Mouse (Mus musculus) adrenal gland, adult 2 months (tissue): Measurements from ENCODE around the gene Avpr1a. TPM values are rescaled to one million over a fixed set of nuclear protein-coding genes. Genes with fewer than 3 reads are reported as not detected.

ENCODE experiments used
- DNase-seq: peaks from one replicate; pipeline ENCODE4 v3.0.0; 2021
- long read RNA-seq: library from polyadenylated mRNA; stranded (forward); transcript quantifications from one replicate; pipeline ENCODE4 v2.0.0, GENCODE M21; 2021
- polyA plus RNA-seq: library from polyadenylated mRNA; depleted of rRNA; stranded (reverse); fragments of >200 nt; gene quantifications from 2 replicates; pipeline ENCODE4 v1.2.3, GENCODE M21; 2012; rRNA removed
- total RNA-seq, 2 experiments: library from RNA; stranded (reverse); gene quantifications; 2 replicates each; pipeline ENCODE4 v1.2.3; 2021

Gene Avpr1a
- total RNA-seq (1 to 10 TPM; 1.7 to 3.3 TPM), polyA plus RNA-seq (1.4 and 2.7 TPM in 2 replicates)
- long read RNA-seq = 0 reads

DNA sequence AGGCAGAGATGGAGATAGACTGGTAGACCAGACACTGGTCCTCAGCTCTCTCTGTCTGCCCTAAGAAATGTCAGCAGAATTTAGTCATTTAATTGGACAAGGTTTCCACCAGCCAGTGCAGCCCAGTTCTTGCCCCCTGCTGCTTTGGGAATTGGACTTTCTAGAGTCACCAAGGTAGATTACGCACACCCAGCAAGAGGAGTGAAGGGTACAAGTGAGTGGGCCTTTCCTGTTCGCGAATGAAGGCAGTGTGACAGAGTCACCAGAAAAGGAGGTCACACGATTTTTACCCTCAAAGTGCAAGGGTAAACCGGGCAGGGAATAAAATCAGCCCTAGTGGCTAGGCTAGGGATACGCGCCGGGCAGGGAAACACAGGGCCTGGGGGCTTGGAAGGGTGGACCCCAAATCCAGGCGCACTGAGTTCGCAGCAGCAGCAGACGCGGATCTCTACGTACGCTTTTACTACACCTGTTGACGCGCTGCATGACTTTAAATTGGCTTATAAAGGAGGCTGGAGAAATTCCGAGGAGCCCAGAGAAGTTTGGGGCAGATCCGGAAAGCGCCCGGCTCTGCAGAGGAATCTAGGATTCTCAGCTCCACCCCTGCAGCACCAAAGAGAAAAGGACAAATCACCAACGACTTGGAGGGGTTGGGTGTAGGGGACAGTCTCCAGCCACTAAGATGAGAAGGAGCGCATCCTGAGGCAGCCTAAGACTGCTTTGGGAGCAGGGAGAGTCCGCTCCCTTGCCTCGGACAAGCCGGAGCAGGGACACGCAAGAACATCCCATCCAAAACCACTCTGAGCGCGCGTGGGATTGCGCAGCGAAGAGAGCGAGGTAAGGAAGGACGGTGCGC, at the start of gene Avpr1a:
TSS of gene Avpr1a (plus strand) at position 639 of the 856 bp plus-strand sequence.
- peak; percentile 16 for DNase-seq

DNA sequence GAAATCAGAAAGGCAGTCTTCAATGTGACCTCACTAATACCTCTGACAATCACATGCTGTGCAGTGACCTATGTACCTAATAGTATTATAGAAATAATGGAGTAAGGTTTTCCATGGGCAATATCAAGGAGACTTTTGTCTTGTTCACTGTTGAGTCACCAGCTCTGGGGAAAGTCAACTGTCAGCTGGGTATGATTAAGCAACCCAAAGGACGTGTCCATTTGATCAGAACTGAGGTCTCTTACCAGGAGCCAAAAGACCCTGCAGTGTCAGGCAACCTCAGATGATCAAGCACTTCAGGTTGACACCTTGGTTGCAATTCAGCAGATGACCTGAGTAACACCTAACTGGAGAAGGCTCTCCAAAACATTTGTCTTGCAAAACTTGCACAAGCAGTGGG, 46.0 kb upstream of the Avpr1a start:
- peak; percentile 11 for DNase-seq

DNA sequence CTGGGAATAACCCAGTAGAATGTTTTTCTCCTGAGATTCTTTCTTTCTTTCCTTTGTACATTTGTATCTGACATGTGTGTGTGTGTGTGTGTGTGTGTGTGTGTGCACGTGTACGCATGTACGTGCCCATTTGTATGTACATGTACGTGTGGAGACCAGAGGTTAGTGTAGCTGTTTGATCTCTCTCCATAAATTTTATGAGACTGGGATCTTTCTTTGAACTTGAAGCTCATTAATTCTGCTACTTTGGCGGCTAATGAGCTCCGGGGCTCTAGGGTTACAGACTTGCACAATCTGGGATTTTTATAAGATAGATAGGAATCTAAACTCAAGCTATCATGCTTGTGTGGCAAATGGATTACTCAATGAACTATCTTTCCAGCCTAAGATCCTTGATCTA, 42.0 kb upstream of the Avpr1a start:
- DNase-seq = no peak

DNA sequence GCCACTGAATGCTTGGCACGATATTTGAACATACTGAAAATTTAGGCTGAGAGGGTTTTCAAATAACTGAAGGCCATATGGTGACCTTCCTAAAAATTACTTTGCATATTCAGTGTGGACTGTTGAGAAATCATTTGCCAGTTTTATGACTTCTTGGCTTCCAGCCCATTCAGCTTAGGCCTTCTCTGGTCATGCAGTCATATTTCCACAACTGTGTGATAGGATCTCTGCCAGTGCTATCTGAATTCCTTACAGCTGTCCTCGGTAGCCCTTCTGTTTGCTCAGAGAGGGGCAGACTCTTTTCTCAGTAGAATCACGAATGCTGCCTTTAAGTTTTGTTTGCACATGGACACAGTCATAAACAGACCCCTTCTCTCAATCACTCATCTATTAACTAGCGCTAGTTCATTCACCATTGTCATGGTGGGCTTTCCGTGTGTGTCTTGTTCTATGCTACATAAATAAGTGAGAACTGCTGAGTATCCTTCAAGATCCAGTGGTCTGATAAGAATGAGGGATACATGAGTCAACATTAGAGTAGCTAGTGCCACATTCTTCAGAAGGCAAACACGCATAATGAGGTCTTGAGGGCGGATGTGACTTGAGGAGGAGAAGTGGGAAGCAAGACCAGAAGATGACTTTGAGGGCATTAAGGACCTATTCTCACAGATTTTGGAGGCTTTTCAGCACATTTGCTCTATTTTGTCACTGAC, 39.4 kb upstream of the Avpr1a start:
- DNase-seq = peak; percentile 52

DNA sequence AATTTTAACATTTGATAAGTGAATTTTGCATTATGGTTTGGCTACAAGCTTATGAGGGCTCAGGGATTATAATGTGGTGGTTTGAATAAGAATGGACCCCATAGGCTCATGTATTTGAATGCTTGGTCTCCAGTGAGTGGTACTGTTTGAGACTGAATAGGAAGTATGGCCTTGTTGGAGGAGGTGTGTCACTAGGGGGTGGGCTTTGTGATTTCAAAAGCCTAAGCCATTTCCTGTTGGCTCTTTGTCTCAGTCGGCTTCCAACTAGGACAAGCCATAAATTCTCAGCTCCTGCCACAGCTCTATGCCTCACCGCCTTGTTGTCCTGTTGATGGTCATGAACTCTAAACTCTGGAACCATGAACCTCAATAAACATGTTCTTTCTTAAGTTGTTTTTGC, 37.5 kb upstream of the Avpr1a start:
- peak; percentile 19 for DNase-seq

DNA sequence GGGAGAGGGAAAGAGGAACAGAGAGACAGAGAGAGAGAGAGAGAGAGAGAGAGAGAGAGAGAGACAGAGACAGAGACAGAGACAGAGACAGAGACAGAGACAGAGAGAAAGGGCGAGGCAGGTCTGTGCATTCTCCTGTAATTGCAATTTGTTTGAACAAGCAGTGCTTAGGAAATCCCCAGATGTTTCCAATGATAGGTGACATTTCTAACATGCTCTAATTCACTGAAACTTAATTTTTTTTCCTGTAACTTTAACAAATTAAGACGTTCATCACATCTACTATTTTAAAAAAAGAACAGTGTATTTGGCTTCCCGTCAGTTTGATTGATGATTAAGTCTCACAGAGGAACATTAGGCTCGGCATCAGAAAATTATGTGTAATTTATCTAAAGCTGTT, 15.6 kb upstream of the Avpr1a start:
- DNase-seq = no peak

DNA sequence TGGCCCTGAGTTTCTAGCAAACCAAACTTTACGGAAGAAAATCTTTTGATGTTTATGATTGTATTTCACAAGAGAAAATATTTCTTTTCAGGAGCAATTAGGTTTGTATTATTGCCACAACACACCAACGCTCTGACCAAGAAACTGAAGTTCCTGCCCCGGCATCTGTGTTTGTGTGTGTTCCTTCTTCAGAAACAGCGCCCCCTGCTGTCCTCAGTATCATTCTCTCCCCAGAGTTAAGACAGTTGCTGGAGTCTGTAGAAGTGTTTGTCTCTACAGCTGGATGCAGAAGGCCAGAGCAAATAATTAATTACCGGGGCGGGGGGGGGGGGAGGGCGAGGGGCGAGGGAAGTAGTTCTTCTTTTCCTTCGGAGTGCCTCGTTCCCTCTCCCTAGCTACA, 1.0 kb upstream of the Avpr1a start:
- peak; percentile 69 for DNase-seq

DNA sequence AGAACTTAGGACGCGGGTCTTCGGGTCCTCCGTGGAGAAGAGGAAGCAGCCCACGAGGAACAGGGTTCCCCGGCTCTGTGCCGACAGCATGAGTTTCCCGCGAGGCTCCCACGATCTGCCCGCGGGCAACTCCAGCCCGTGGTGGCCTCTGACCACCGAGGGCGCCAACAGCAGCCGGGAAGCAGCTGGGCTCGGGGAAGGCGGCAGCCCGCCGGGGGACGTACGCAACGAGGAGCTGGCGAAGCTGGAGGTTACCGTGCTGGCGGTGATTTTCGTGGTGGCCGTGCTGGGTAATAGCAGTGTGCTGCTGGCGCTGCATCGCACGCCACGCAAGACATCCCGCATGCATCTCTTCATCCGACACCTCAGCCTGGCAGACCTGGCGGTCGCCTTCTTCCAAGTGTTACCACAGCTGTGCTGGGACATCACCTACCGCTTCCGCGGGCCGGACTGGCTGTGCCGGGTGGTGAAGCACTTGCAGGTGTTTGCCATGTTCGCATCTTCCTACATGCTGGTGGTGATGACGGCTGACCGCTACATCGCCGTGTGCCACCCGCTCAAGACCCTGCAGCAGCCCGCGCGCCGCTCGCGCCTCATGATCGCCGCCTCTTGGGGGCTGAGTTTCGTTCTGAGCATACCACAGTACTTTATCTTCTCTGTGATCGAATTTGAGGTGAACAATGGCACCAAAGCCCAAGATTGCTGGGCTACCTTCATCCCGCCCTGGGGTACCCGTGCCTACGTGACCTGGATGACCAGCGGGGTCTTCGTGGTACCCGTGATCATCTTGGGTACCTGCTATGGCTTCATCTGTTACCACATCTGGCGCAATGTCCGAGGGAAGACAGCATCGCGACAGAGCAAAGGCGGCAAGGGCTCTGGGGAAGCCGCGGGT, 665 bp downstream of the Avpr1a start:
- DNase-seq = peak; percentile 39

DNA sequence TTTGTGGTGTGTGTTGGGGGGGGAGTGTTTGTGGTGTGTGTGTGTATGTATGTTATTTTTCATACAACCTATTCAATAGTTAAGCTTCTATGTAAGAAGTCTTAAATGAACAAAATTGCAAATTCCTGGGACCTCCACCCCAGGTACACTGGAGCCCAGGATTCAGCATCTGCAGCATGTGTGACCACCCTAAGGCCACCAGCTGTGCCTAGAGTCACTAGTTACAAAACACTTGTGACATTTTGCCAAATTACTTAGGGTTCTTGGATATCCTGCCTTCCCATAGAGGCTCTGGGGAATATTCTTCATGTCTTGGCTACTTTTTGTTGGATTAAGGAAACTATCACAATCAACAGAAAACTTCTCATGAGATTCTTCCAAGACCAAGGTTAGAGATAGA, 1.6 kb downstream of the Avpr1a start:
- no peak for DNase-seq

DNA sequence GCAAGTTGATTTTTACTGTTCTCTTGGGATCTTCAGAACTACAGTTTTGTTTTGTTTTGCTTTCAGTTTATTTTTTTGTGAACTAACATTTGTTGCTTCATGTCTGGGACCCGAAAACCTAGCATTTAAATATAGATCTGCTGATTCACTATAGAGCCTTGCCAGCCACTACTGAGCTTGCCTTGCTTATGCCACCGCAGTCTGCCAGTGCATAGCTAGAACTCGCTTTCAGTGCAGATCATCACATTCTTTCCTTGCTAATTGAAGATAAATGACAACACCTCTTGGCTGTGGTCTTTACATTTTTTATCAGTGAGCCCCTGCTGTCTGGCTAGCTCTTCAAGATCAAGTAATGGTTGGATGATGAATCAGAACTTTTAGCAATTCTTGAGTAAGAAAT, 5.2 kb downstream of the Avpr1a start:
- DNase-seq = no peak

DNA sequence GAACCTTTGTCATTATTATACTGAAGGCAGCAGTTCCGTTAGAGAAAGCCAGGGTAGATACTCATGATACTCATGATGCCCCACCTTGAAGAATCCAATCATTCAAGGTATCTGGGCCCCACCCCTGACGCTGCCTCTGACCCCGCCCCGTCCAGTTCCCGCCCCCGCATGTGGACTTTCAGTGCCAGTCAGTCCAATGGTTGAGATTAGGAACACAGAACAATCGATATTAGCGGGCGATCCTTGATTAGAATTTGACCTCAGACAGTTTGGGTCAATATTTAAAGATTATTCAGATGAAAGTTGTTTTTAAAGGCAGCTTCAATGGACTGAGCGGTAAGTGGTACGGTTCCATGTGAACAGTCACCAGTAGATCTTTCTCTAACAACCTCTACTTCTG, 7.5 kb downstream of the Avpr1a start:
- DNase-seq = no peak

DNA sequence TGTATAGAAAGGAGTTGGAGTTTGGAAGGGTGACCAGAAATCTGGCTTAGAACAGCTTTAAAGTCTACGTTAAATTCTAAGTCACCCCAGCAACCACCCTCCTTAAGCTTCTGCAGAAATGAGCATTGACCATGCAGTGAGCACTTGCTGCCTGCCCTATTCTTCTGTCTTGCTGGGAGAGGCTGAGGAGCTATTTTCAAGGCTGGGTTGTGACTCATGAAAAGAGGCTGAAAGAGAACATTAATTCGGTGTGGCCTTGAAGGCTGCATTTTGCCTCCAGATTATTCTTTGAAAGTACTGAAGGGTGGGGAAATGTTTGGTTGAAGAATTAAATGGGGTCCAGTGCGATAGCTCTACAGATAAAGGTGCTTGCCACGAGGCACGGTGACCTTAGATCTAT, 28.5 kb downstream of the Avpr1a start:
- DNase-seq = peak; percentile 55

DNA sequence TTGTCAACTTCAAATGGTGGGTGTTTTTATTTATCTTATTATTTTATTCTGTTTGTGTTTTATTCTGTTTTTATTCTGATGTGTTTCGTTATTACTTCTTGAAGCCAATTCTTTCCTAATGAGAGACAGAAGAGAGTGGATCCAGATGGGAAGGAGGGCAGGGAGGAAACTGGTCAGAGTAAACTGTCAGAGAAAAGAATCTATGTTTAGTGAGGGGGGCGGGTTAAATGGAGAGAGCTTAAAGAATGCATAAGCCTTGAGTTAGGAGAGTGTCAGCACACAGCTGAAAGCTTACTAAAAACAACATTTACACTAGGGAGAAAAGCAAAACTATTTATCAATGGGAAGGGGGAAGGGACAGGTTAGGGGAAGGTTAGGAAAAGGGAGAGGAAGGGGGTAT, 50.3 kb downstream of the Avpr1a start:
- no peak for DNase-seq

DNA sequence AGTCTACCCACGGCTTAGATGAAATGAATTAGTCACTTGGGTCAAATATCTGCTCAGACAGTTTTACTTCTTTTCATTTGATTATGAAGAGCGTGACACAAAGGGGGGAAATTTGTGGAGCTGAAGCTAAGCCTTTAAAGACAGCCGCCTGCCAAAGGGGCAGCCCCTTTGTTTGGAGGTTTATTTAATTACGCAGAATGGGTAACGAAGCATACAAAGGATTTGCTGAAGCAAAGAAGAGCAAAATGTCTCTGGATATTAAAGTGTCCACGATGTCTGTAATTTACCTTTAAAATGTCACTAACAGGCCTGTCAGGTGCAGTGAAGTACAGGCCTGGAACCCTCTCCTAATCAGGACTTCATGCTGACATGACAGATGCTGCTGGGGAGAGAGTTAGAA, 51.0 kb downstream of the Avpr1a start:
- DNase-seq = no peak

Other genes starting within 250 kb of the Avpr1a start
- 10 to 100 TPM; 16.0 to 29.3 TPM for gene Ppm1h, start 230.3 kb downstream of the Avpr1a start, total RNA-seq
- gene Ppm1h, start 230.3 kb downstream of the Avpr1a start, polyA plus RNA-seq = 9.5 and 11.7 TPM in 2 replicates